ENCODE assay signal across 8 mouse cellular contexts in genomic region chr11:111066299-111066691, GRCm38 (mm10). TPM values are rescaled to one million over a fixed set of nuclear protein-coding genes. Genes with fewer than 3 reads are reported as not detected.
DNase-seq lines count a peak whose midpoint lies in the region; ATAC-seq and TF ChIP-seq lines count a peak whose summit lies in the region.

No protein-coding gene starts in this region.

- peak overlapping the region; percentile 96 for H3K4me2 ChIP-seq in forebrain, embryonic 16.5 days (ENCODE audit: low read length)
- H3K4me2 ChIP-seq in intestine, postnatal 0 days (replicated peaks; ENCODE audit: low read depth): peak overlapping the region; percentile 98
- H3K4me2 ChIP-seq in myocyte (ENCODE audit: low read depth): peak overlapping the region; percentile 87

- H3K36me3 ChIP-seq in ES-Bruce4 (ENCODE audit: control insufficient read depth, insufficient read depth, low read length, poor library complexity, severe bottlenecking) (no peaks in the 10 kb centered on the region), myocyte (ENCODE audit: control insufficient read depth, insufficient read depth) (no peaks in the 10 kb centered on the region)
- no peaks in the 10 kb centered on the region for H3K36me3 ChIP-seq in forebrain, embryonic 16.5 days (ENCODE audit: control insufficient read depth, insufficient read depth)
- no peaks in the 10 kb centered on the region for H3K36me3 ChIP-seq in intestine, postnatal 0 days (ENCODE audit: control insufficient read depth, insufficient read depth)

- peak overlapping the region; percentile 37 for H3K9ac ChIP-seq in ES-Bruce4 (ENCODE audit: low read depth, poor library complexity, severe bottlenecking)
- H3K9ac ChIP-seq in forebrain, embryonic 16.5 days (replicated peaks; ENCODE audit: low read depth, low read length): peak overlapping the region; percentile 3; the same call in 1 of the 2 replicates
- 0 out of 2 replicates have a peak overlapping the region, but pooled peaks have one; percentile 37 for H3K9ac ChIP-seq in intestine, postnatal 0 days (ENCODE audit: low read depth, low read length)

- no peaks in the 10 kb centered on the region for H3K4me1 ChIP-seq in ES-Bruce4 (ENCODE audit: control insufficient read depth, insufficient read depth, low read length)
- peaks cover 22% of the 10 kb centered on the region for H3K4me1 ChIP-seq in forebrain, embryonic 16.5 days (replicated peaks; ENCODE audit: control insufficient read depth, insufficient read depth, low read length)
- H3K4me1 ChIP-seq in intestine, postnatal 0 days (replicated peaks; ENCODE audit: control insufficient read depth, insufficient read depth, low read length): no peaks in the 10 kb centered on the region

- H3ac ChIP-seq in myocyte (ENCODE audit: control insufficient read depth, insufficient read length): no peak overlapping the region

- peak overlapping the region; percentile 98 for H3K27ac ChIP-seq in gastrocnemius, adult 2 months
- H3K27ac ChIP-seq in ES-Bruce4 (ENCODE audit: insufficient read depth, low read length): no peak overlapping the region
- no peak overlapping the region for H3K27ac ChIP-seq in forebrain, embryonic 16.5 days (ENCODE audit: low read length)
- peak overlapping the region; percentile 9; the same call in 1 of the 2 replicates for H3K27ac ChIP-seq in intestine, postnatal 0 days (ENCODE audit: low read depth, low read length)

- H3K9me3 ChIP-seq in ES-Bruce4 (replicated peaks; ENCODE audit: control insufficient read depth, insufficient read depth, low read length, poor library complexity, severe bottlenecking): no peaks in the 10 kb centered on the region
- H3K9me3 ChIP-seq in forebrain, embryonic 16.5 days (ENCODE audit: control insufficient read depth, low read length): no peaks in the 10 kb centered on the region
- no peaks in the 10 kb centered on the region for H3K9me3 ChIP-seq in intestine, postnatal 0 days (ENCODE audit: control insufficient read depth)

- no peak for TF ChIP-seq EP300 in ES-Bruce4 (IDR thresholded peaks at IDR 0.05; ENCODE audit: insufficient read depth, low read depth, low read length)

- H3K4me3 ChIP-seq in gastrocnemius, adult 2 months: peak overlapping the region; percentile 77
- H3K4me3 ChIP-seq in ES-Bruce4 (ENCODE audit: low read depth, low read length): peak overlapping the region; percentile 55
- H3K4me3 ChIP-seq in forebrain, embryonic 16.5 days (replicated peaks; ENCODE audit: low read length): peak overlapping the region; percentile 74
- H3K4me3 ChIP-seq in intestine, postnatal 0 days (ENCODE audit: low read depth, low read length): peak overlapping the region; percentile 69
- H3K4me3 ChIP-seq in myocyte: peak overlapping the region; percentile 46

- intact Hi-C loops in gastrocnemius, adult 2 months (cut with DNase I): loop anchor here (5.0 to 10.0 kb wide), 4 partner anchors 171 to 701 kb away; no protein-coding TSS in a partner anchor

- TF ChIP-seq CTCF in gastrocnemius, adult 2 months (IDR thresholded peaks at IDR 0.05): no peak
- no peak for TF ChIP-seq CTCF in ES-Bruce4 (IDR thresholded peaks at IDR 0.05; ENCODE audit: low read depth, low read length)
- TF ChIP-seq CTCF in intestine, postnatal 0 days (IDR thresholded peaks at IDR 0.05; ENCODE audit: low read depth): no peak

- TF ChIP-seq POLR2A in ES-Bruce4 (IDR thresholded peaks at IDR 0.05; ENCODE audit: insufficient read depth, low read length) (no peak), myocyte (IDR thresholded peaks at IDR 0.05; ENCODE audit: insufficient read length, low read depth) (no peak)

- WGBS in forebrain, embryonic 16.5 days: 2% methylated on average over 9 of the region's 9 CpGs
- under 1% methylated on average over 9 of the region's 9 CpGs for WGBS in intestine, postnatal 0 days

- peak; percentile 61 for DNase-seq in gastrocnemius, adult 2 months
- no peak for DNase-seq in gastrocnemius, postnatal 25 days
- no peak for DNase-seq in urinary bladder, postnatal 25 days (ENCODE audit: low spot score)

- H3K79me2 ChIP-seq in myocyte (ENCODE audit: control insufficient read depth, insufficient read depth): peaks cover 8% of the 10 kb centered on the region

- peak; percentile 41 for ATAC-seq in forebrain, embryonic 16.5 days
- peak; percentile 51 for ATAC-seq in intestine, postnatal 0 days
- ATAC-seq in cerebellum, adult (ENCODE audit: insufficient number of reproducible peaks, low FRiP score, low TSS enrichment): no peak

- peaks cover 8% of the 10 kb centered on the region for H3K27me3 ChIP-seq in ES-Bruce4 (ENCODE audit: control insufficient read depth, insufficient read depth, low read length, poor library complexity, severe bottlenecking)
- H3K27me3 ChIP-seq in forebrain, embryonic 16.5 days (replicated peaks; ENCODE audit: control insufficient read depth, insufficient read depth, low read length): peaks cover 15% of the 10 kb centered on the region
- no peaks in the 10 kb centered on the region for H3K27me3 ChIP-seq in intestine, postnatal 0 days (replicated peaks; ENCODE audit: control insufficient read depth, insufficient read depth, low read length)
- H3K27me3 ChIP-seq in myocyte (ENCODE audit: control insufficient read depth, insufficient read depth, insufficient read length): no peaks in the 10 kb centered on the region

TF ChIP-seq in myocyte, 11 proteins besides CTCF, POLR2A, EP300 and RAD21:
- TF ChIP-seq MYOD1 (IDR thresholded peaks at IDR 0.05; ENCODE audit: control insufficient read depth in 1 of 3, insufficient read length in 2 of 3, low read depth in 2 of 3) (peak in 1 of 3 experiments; percentile 71), CEBPB (IDR thresholded peaks at IDR 0.05; ENCODE audit: insufficient read depth, poor library complexity, severe bottlenecking) (peak; percentile 51; the same call in 1 of the 2 replicates), REST (IDR thresholded peaks at IDR 0.05; ENCODE audit: insufficient read depth, insufficient read length) (no peak), MAX (IDR thresholded peaks at IDR 0.05; ENCODE audit: low read depth) (no peak)

RNA-seq across cellular contexts. Expression of gene Kcnj2, which starts 0.3 kb away (rescaled TPM):
- 10 to 100 TPM; 33.9 to 57.3 TPM for total RNA-seq in gastrocnemius, adult 2 months (2021)
- 10 to 100 TPM; 31.9 to 51.3 TPM for total RNA-seq in gastrocnemius, postnatal 25 days (2021)
- polyA plus RNA-seq in ES-Bruce4 (2011; ENCODE audit: insufficient read depth, insufficient read length, low read depth, missing spikeins) (0.15 and 0.24 TPM in 2 replicates), myocyte (2012; fragmentation: generic; extraction: Trizol) (2.0 TPM)
- 1.5 and 2.3 TPM in 2 replicates for polyA plus RNA-seq in forebrain, embryonic 16.5 days (2015; fragmentation: Nextera tagmentation; extraction: Ambion mirVana)
- polyA plus RNA-seq in intestine, postnatal 0 days (2015; fragmentation: Nextera tagmentation; extraction: Ambion mirVana): 0.66 and 0.76 TPM in 2 replicates

Comparison
In these comparisons a context has a peak if more than half of its experiments do, and no peak if none do; other contexts are left out.
1. H3K27ac ChIP-seq: peak in gastrocnemius, adult 2 months (single experiment) and intestine, postnatal 0 days (single experiment); none in ES-Bruce4 (single experiment) and forebrain, embryonic 16.5 days (single experiment).
2. Peak in every context shown above with its lines, with median percentiles within 50 percentile points of each other: H3K4me3 ChIP-seq, H3K9ac ChIP-seq and H3K4me2 ChIP-seq.